Mouse (Mus musculus) E14TG2a.4 (cell line): ENCODE data around the gene Atp2b2.

ENCODE experiments used
- H3K27me3 ChIP-seq: 2 replicates; pipeline ENCODE4 v1.6.1; 2014; ENCODE audit warnings: low read length, control low read depth; ENCODE audit not compliant: insufficient read depth
- H3K36me3 ChIP-seq: 2 replicates; pipeline ENCODE4 v1.6.1; 2014; ENCODE audit warnings: low read length, control low read depth; ENCODE audit not compliant: insufficient read depth
- H3K4me1 ChIP-seq: replicated peaks from 2 replicates; pipeline ENCODE4 v1.6.1; 2014; ENCODE audit warnings: low read depth, low read length, control low read depth
- H3K4me3 ChIP-seq: replicated peaks from 2 replicates; pipeline ENCODE4 v1.5.1; 2014; ENCODE audit warnings: mild to moderate bottlenecking, low read length
- H3K9me3 ChIP-seq: 2 replicates; pipeline ENCODE4 v1.6.1; 2014; ENCODE audit warnings: low read length, control low read depth
- CTCF ChIP-seq: conservative IDR thresholded peaks from 2 replicates; pipeline ENCODE4 v1.5.1; 2014; ENCODE audit warnings: low read length
- NANOG ChIP-seq: IDR thresholded peaks from 2 replicates; pipeline ENCODE4 v1.6.1; 2014; ENCODE audit warnings: borderline replicate concordance, low read length, mixed read lengths
- POU5F1 ChIP-seq: IDR thresholded peaks from 2 replicates; pipeline ENCODE4 v1.6.1; 2014; ENCODE audit warnings: low read length, borderline replicate concordance

The Atp2b2 gene

DNA sequence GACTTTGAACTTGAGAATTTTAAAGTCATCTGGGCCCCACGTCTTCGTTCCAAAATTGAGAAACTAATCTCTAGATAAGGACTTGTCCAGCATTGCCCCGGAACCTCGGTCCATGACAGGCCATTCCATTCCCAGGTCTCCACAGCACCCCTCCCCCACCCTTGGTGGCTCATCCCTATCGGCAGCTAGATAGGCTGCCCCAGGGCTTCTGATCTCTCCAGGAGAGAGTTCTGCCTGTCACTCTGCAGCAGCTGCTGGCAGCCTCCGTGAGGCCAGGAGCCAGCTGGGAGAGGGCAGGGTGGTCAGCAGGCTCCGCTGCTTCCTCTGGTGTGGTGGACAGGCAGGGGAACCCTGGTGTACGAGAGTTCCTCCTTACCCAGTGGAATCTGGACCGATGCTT lies 159.2 kb downstream of the Atp2b2 start:
- Histone ChIP-seq H3K27me3 (no peaks in the 10 kb centered on the region), H3K9me3 (no peaks in the 10 kb centered on the region), H3K4me1 (peaks cover 63% of the 10 kb centered on the region), H3K36me3 (no peaks in the 10 kb centered on the region), H3K4me3 (no peak overlapping the region)
- TF ChIP-seq CTCF (no peak), NANOG (no peak), POU5F1 (no peak)

DNA sequence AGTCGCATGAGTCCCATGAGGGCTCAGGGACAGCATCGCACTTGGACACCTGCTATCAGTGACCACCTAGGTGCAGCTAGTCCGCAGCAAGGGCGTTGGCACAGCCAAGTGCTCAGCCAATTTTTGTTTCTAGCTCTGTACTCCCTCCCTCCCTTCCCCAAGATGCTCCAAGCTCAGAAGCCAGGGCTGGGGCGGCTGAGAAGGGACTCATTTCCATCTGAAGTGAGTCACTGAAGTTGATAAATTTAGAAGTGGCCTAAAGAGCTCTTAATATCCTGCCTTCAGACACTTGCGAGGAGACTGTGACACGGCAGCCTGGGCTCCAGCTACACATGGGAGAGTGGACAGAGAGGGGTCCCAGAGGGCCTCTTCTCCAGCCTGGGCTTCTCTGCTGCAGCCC lies 160.0 kb downstream of the Atp2b2 start:
- H3K9me3 ChIP-seq = no peaks in the 10 kb centered on the region
- no peaks in the 10 kb centered on the region for H3K36me3 ChIP-seq
- peaks cover 55% of the 10 kb centered on the region for H3K4me1 ChIP-seq
- no peak overlapping the region for H3K4me3 ChIP-seq
- no peaks in the 10 kb centered on the region for H3K27me3 ChIP-seq
- TF ChIP-seq CTCF (no peak), POU5F1 (no peak), NANOG (no peak)

DNA sequence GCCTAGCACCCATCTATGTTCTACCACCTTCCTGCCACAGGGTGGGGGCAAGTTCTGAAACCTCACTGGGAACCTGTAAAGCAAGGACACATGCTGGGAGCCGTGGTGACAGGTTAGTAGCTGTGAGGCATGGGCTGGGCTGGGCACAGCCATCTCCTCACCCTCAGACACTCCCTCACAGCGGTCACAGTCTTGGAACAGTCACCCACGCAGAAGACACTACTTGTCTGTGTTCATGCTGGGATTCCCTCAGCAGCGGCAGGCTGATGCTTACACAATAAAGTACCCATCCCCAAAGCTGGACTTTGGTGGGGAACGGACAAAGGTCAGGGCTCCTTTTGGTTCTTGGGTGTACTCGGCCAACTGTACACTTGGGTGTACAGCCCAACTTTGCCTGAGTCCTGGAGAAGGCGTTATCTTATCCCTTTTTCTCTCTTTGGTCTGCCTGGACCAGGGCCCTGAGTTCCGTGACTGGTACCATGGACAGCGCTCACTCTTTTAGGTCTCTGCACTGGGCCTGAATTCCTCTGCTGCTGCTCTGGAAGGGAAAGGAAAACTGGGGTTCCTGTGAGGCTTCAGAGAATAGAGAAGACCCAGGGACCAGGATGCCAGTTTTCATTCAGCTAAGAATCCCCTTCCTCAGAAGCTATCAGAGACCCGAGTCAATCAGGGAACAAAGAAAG lies 160.7 kb downstream of the Atp2b2 start:
- TF ChIP-seq CTCF (no peak), POU5F1 (no peak)
- H3K27me3 ChIP-seq = no peaks in the 10 kb centered on the region

DNA sequence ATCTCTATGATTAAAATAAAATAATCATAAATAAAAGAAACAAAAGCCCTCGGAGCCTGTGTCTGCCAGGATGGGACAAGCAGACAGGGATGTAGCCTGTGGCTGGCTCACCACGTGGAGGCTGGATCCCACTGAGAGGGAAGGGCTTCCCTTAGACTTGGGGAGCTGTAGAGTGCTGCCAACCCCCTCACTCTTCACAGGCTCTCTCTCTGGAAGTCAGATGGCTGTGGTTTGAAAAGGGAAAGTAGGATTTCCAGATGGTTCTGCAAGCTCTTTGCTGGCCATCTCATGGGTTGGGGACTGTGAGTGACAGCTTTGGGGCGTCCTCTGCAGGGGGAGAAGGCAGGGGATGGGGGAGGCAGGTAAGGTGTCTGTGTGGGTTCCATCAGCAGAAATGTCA lies 163.0 kb downstream of the Atp2b2 start:
- no peaks in the 10 kb centered on the region for H3K27me3 ChIP-seq
- no peak overlapping the region for H3K4me3 ChIP-seq
- H3K9me3 ChIP-seq = no peaks in the 10 kb centered on the region
- peaks cover 25% of the 10 kb centered on the region for H3K4me1 ChIP-seq
- H3K36me3 ChIP-seq = no peaks in the 10 kb centered on the region
- TF ChIP-seq CTCF (no peak), NANOG (no peak), POU5F1 (no peak)

More for the DNA sequence above, 160.7 kb downstream of the Atp2b2 start:
- H3K4me3 ChIP-seq = no peak overlapping the region
- H3K4me1 ChIP-seq = peaks cover 48% of the 10 kb centered on the region
- no peaks in the 10 kb centered on the region for H3K9me3 ChIP-seq
- H3K36me3 ChIP-seq = no peaks in the 10 kb centered on the region

DNA sequence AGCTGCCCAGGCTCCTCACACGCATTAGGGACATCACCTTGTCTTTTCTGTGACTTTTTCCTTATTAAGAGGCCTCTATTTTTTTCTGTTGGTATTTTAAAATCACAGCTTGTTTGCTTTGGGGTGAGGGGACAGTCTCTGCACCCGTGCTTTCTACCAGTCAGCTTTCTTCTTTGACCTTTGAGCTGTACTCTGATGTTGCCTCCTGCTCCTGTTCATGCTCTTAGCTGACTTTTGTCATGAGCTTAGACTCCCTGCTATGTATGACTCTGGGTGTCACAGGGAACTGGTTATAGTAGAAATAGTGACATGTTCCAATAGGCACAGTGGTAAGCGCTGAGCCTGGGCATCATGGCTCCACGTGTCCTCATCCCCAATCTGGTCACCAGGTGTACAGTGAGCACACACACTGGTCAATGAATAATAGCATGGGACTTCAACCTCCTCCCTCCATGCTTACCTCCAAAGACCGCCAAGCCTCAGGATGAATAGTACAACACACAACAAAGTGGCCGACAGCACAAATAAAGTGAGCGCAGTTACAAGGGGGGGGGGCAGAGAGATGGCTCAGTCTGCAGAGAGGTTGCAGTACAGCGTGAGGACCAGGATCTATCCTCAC lies 163.8 kb downstream of the Atp2b2 start:
- Histone ChIP-seq H3K4me3 (no peak overlapping the region), H3K4me1 (peaks cover 17% of the 10 kb centered on the region), H3K27me3 (no peaks in the 10 kb centered on the region; the same call in 1 of the 2 replicates), H3K9me3 (no peaks in the 10 kb centered on the region), H3K36me3 (no peaks in the 10 kb centered on the region)
- no peak for TF ChIP-seq CTCF
- no peak for TF ChIP-seq NANOG

DNA sequence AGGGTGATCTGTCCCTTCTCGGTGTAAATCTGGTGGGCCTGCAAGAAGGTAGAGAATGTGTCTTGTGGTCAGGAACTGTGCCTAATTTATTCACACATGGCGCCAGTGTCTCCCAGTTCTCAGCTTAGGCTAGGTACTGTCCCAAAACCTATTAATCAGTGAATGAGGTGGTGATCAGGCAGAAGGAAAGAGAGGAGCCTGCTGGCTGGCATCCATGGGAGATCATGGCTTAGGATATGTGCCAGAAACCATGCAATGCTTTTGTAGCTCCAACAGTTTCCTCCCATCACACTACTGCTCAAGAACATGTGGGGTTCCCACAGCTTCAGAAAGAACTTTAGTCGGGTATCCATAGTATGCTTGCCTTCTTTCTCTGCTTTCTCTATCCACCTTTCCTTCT lies 165.8 kb downstream of the Atp2b2 start:
- Histone ChIP-seq H3K9me3 (no peaks in the 10 kb centered on the region), H3K27me3 (no peaks in the 10 kb centered on the region; the same call in 1 of the 2 replicates), H3K36me3 (no peaks in the 10 kb centered on the region), H3K4me1 (no peaks in the 10 kb centered on the region), H3K4me3 (no peak overlapping the region)
- TF ChIP-seq POU5F1 = no peak
- no peak for TF ChIP-seq CTCF
- TF ChIP-seq NANOG = no peak

DNA sequence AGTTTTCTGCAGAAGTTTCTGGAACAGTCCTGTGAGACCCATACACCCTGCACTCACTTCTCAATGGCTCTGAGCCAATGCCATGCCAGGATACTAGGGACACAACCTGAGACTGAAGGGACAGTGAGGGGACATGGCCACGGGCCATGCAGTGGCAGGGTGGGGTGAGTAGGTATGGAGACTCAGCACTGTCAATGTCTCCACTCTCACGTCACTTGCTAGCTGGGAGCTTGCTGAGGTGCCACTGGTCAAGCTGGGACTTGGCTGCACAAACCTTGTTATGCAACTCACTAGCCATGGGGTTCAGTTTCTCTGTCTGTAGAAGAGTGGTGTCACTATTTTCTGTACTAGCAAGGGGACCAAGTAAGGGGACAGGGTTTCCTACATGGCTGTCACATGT lies 167.2 kb downstream of the Atp2b2 start:
- no peak overlapping the region for H3K4me3 ChIP-seq
- TF ChIP-seq CTCF (no peak), NANOG (no peak), POU5F1 (no peak)
- H3K4me1 ChIP-seq = no peaks in the 10 kb centered on the region
- H3K27me3 ChIP-seq = peaks cover 3% of the 10 kb centered on the region; the same call in 1 of the 2 replicates
- no peaks in the 10 kb centered on the region for H3K9me3 ChIP-seq
- H3K36me3 ChIP-seq = no peaks in the 10 kb centered on the region

DNA sequence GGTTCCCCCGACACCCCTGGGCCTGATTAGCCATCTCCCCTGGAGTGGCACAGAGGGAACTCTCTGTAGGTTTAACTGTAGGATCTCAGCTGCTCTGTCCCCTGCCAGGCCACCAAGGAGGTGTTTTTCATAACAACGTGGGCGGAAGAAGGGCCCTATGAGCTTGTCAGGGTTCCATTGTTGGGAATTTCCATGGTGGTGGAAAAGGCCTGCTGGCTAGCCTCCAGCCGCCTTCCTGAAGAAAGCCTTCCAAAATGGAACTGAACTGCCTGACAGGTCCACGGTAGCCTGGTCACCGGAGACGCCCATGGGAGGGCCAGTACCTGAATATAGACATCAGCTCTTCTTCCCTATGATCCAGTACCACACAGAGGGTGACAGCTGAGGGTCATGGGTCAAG lies 169.8 kb downstream of the Atp2b2 start:
- Histone ChIP-seq H3K9me3 (no peaks in the 10 kb centered on the region), H3K36me3 (no peaks in the 10 kb centered on the region), H3K4me1 (peaks cover 5% of the 10 kb centered on the region; the same call in 1 of the 2 replicates), H3K27me3 (peaks cover 3% of the 10 kb centered on the region; the same call in 1 of the 2 replicates), H3K4me3 (no peak overlapping the region)
- no peak for TF ChIP-seq POU5F1

DNA sequence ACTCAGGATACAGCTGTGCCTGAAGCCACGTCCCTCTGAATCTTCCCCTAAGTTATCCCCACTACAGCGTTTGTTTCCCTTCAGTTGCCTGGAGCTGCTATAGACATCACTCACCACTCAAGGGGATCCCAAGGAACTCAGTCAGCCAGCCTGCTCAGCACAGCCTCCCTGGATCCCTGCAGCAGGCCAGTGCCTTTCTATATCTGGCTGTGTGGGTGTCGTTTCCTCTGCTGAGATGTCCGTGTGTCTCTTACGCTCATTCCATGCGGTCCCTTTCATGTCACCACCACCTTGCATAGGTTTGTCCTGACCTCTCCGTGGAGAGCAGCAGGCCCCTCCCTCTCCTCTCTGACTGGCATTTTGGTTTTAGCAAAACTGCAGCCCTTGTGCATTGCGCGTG lies 171.6 kb downstream of the Atp2b2 start:
- no peak overlapping the region for H3K4me3 ChIP-seq
- H3K9me3 ChIP-seq = no peaks in the 10 kb centered on the region
- TF ChIP-seq NANOG = no peak
- TF ChIP-seq CTCF = no peak
- TF ChIP-seq POU5F1 = no peak
- peaks cover 3% of the 10 kb centered on the region; the same call in 1 of the 2 replicates for H3K27me3 ChIP-seq
- H3K36me3 ChIP-seq = no peaks in the 10 kb centered on the region
- peaks cover 7% of the 10 kb centered on the region; the same call in 1 of the 2 replicates for H3K4me1 ChIP-seq
